Mouse (Mus musculus) megakaryocyte, embryonic 14.5 days (primary cell): ENCODE measurements around the gene Osm.

Experiments
- FLI1 ChIP-seq: IDR thresholded peaks from 2 replicates; pipeline ENCODE4 v1.6.1; 2012; ENCODE audit warnings: low read length, inconsistent platforms, mixed read lengths
- GATA1 ChIP-seq: IDR thresholded peaks from 3 replicates; pipeline ENCODE4 v1.6.1; 2012; ENCODE audit warnings: mixed read lengths, low read length, inconsistent platforms, borderline replicate concordance

DNA sequence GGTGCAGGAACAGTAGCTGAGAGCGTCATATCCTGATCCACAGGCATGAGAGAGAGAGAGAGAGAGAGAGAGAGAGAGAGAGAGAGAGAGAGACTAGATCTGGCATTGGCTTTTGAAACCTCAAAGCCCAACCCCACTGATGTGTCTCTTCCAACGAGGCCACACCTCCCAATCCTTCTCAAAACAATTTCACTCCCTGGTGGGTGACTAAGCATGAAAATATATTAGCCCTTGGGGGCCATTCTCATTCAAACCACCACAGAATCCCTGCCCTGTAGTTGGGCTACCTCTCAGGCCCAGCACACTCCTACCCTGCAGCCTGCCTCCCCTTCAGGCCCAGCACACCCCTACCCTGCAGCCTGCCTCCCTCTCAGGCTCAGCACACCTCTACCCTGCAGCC is 16.7 kb downstream of the Osm start:
- no peak for TF ChIP-seq GATA1
- no peak for TF ChIP-seq FLI1
